Mouse (Mus musculus) granulocyte monocyte progenitor cell, adult 5-6 weeks (primary cell): ENCODE results near the gene Tas2r131. TPM values are rescaled to one million over a fixed set of nuclear protein-coding genes. Genes with fewer than 3 reads are reported as not detected.
"Not testable (repeated sequence)": the region's sequence is repeated elsewhere in the genome, so short reads cannot be mapped to it uniquely, and the experiment has no call there.

Experiments used
- ATAC-seq: replicated peaks from 2 replicates; pipeline ENCODE4 v1.8.0; 2016; ENCODE audit warnings: mild to moderate bottlenecking, moderate TSS enrichment, inconsistent platforms; ENCODE audit not compliant: poor library complexity, severe bottlenecking
- total RNA-seq, 2 experiments: library from RNA; stranded (forward) in 1 of 2; stranded (reverse) in 1 of 2; fragments of 200-712, 200-1000 nt in 1 of 2; fragments of >200 nt in 1 of 2; fragmentation: Nextera tagmentation in 1 of 2; gene quantifications; 2 replicates each; pipeline ENCODE4 v1.2.3; 2014 to 2017

The Tas2r131 gene
- total RNA-seq (2014; fragmentation: Nextera tagmentation) = not detected in 2 replicates
- not detected in 2 replicates for total RNA-seq (2017)

- ATAC-seq = no peak
Measured at GRCm38 (mm10) chr6:132957819-132958218, at the start of gene Tas2r131. Gene Tas2r131, minus strand, starts transcription at chr6:132957919.

DNA sequence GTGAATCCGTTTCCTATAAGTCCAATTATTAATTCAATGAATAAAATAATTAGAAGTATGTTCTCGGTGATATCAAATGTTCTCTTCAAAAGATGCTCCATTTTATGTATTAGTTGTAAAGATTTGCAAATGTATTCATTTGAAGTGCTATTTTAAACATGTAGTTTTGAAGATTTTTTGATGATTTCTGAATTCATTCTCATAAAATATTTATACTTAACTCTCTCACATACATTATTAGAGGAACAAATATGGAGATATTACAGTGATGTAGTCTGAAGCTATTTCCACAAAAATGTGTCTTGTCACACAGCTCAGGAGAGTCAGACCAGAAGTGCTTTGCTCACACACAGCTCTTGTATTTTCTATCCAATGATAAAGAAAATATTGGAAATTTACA lies 23.1 kb upstream of the Tas2r131 start, which contains the start of gene Tas2r109:
TSS of gene Tas2r109 (minus strand) at position 101 of the 400 bp plus-strand sequence.
- ATAC-seq = no peak

- ATAC-seq = no peak
Measured at GRCm38 (mm10) chr6:132950802-132951201, 6.9 kb downstream of the Tas2r131 start, which contains the start of gene Tas2r129. Gene Tas2r129, plus strand, starts transcription at chr6:132951102.

DNA sequence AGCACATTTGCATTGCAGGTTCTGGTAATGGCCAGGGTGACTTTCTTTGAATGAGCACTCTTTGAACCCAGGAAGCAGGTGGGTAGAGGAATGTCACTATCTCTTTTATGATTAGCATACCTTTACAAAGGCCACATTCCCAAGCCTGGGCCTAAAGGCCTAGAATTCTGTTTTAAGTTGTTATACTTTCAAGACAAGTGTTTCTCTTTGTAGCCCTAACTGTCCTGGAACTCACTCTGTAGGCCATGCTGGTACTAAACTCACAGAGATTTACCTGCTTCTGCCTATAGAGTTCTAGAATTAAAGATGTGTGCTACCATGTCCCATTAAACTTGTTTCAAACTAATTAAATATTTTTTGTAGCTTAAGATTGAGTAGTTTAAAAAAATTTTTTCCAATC lies 16.3 kb downstream of the Tas2r131 start:
- ATAC-seq = not testable (repeated sequence)

DNA sequence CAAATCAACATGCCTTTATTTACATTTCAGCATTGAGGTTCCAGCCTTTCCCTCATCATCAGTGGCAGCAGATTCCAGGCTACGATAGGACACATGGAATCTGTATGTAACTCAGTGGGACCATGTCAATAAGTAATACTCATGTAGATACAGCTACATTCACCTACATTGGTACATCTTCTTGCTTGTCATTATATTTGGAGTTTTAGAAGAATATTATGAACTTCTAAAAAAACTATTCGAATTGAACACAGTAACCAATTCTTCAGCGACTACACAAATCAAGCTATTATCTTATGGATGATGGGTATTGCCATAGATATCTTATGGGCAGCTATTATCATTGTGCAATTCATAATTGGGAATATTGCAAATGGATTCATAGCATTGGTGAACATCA lies 48.4 kb downstream of the Tas2r131 start, which contains the start of gene Tas2r125:
TSS of gene Tas2r125 (plus strand) at position 301 of the 400 bp plus-strand sequence.
- no peak for ATAC-seq

Other genes starting within 250 kb of the Tas2r131 start
- not detected in 2 replicates for gene Tas2r122, start 246.0 kb downstream of the Tas2r131 start, total RNA-seq (2014; fragmentation: Nextera tagmentation)
- gene Tas2r122, start 246.0 kb downstream of the Tas2r131 start, total RNA-seq (2017) = not detected in 2 replicates
- gene Tas2r115, start 219.9 kb downstream of the Tas2r131 start, total RNA-seq (2014; fragmentation: Nextera tagmentation) = not detected in 2 replicates
- not detected in 2 replicates for gene Tas2r115, start 219.9 kb downstream of the Tas2r131 start, total RNA-seq (2017)
- gene Tas2r124, start 203.2 kb downstream of the Tas2r131 start, total RNA-seq (2014; fragmentation: Nextera tagmentation) = not detected in 2 replicates
- gene Tas2r124, start 203.2 kb downstream of the Tas2r131 start, total RNA-seq (2017) = not detected in 2 replicates
- not detected in 2 replicates for gene Tas2r102, start 195.8 kb downstream of the Tas2r131 start, total RNA-seq (2014; fragmentation: Nextera tagmentation)
- gene Tas2r102, start 195.8 kb downstream of the Tas2r131 start, total RNA-seq (2017) = not detected in 2 replicates
- gene Tas2r136, start 179.8 kb downstream of the Tas2r131 start, total RNA-seq (2014; fragmentation: Nextera tagmentation) = not detected in 2 replicates
- gene Tas2r136, start 179.8 kb downstream of the Tas2r131 start, total RNA-seq (2017) = not detected in 2 replicates
- gene Tas2r117, start 155.1 kb downstream of the Tas2r131 start, total RNA-seq (2014; fragmentation: Nextera tagmentation) = not detected in 2 replicates
- not detected in 2 replicates for gene Tas2r117, start 155.1 kb downstream of the Tas2r131 start, total RNA-seq (2017)
- gene Tas2r123, start 110.8 kb downstream of the Tas2r131 start, total RNA-seq (2014; fragmentation: Nextera tagmentation) = not detected in 2 replicates
- not detected in 2 replicates for gene Tas2r123, start 110.8 kb downstream of the Tas2r131 start, total RNA-seq (2017)
- gene Tas2r116, start 102.5 kb downstream of the Tas2r131 start, total RNA-seq (2014; fragmentation: Nextera tagmentation) = not detected in 2 replicates
- not detected in 2 replicates for gene Tas2r116, start 102.5 kb downstream of the Tas2r131 start, total RNA-seq (2017)
- not detected in 2 replicates for gene Tas2r110, start 89.9 kb downstream of the Tas2r131 start, total RNA-seq (2014; fragmentation: Nextera tagmentation)
- not detected in 2 replicates for gene Tas2r110, start 89.9 kb downstream of the Tas2r131 start, total RNA-seq (2017)
- not detected in 2 replicates for gene Tas2r113, start 64.9 kb downstream of the Tas2r131 start, total RNA-seq (2014; fragmentation: Nextera tagmentation)
- gene Tas2r113, start 64.9 kb downstream of the Tas2r131 start, total RNA-seq (2017) = not detected in 2 replicates
- not detected in 2 replicates for gene Tas2r125, start 48.3 kb downstream of the Tas2r131 start, total RNA-seq (2014; fragmentation: Nextera tagmentation)
- gene Tas2r125, start 48.3 kb downstream of the Tas2r131 start, total RNA-seq (2017) = not detected in 2 replicates
- not detected in 2 replicates for gene Tas2r129, start 6.8 kb downstream of the Tas2r131 start, total RNA-seq (2014; fragmentation: Nextera tagmentation)
- not detected in 2 replicates for gene Tas2r129, start 6.8 kb downstream of the Tas2r131 start, total RNA-seq (2017)
- not detected in 2 replicates for gene Tas2r109, start 23.0 kb upstream of the Tas2r131 start, total RNA-seq (2014; fragmentation: Nextera tagmentation)
- not detected in 2 replicates for gene Tas2r109, start 23.0 kb upstream of the Tas2r131 start, total RNA-seq (2017)
- not detected in 2 replicates for gene Tas2r103, start 79.2 kb upstream of the Tas2r131 start, total RNA-seq (2014; fragmentation: Nextera tagmentation)
- gene Tas2r103, start 79.2 kb upstream of the Tas2r131 start, total RNA-seq (2017) = not detected in 2 replicates
- not detected in 2 replicates for gene Tas2r140, start 97.9 kb upstream of the Tas2r131 start, total RNA-seq (2014; fragmentation: Nextera tagmentation)
- not detected in 2 replicates for gene Tas2r140, start 97.9 kb upstream of the Tas2r131 start, total RNA-seq (2017)
- 31.7 and 42.5 TPM in 2 replicates for gene Smim10l1, start 147.0 kb upstream of the Tas2r131 start, total RNA-seq (2014; fragmentation: Nextera tagmentation)
- 74.2 and 88.5 TPM in 2 replicates for gene Smim10l1, start 147.0 kb upstream of the Tas2r131 start, total RNA-seq (2017)